Mouse (Mus musculus): Measurements from ENCODE around the gene Maea. TPM values are rescaled to one million over a fixed set of nuclear protein-coding genes. Genes with fewer than 3 reads are reported as not detected.

The Maea gene
- polyA plus RNA-seq (2015; fragmentation: Nextera tagmentation; extraction: Ambion mirVana) = 83.4 and 83.6 TPM in 2 replicates

GRCm38 (mm10) chr5:33335273-33335976, at the start of gene Maea:
TSS of gene Maea (plus strand) at chr5:33335509.
- H3K4me1 ChIP-seq (replicated peaks; ENCODE audit: control insufficient read depth, insufficient read depth) = 0 out of 2 replicates have a peak, but pooled peaks cover 6% of the 10 kb centered on the region
- WGBS = under 1% methylated on average over 63 of the region's 71 CpGs
- TF ChIP-seq CTCF (IDR thresholded peaks at IDR 0.05; ENCODE audit: low read depth) (no peak; the same call in 1 of the 2 replicates), EP300 (optimal IDR thresholded peaks at IDR 0.05) (peak; percentile 67)
- H3K4me2 ChIP-seq (replicated peaks; ENCODE audit: low read depth) = peak within 1 kb of the TSS; percentile 71
- peak within 1 kb of the TSS; percentile 98 for H3K4me3 ChIP-seq (ENCODE audit: low read depth, low read length)
- H3K9ac ChIP-seq (ENCODE audit: low read length) = peak within 1 kb of the TSS; percentile 98
- no peaks in the 10 kb centered on the region for H3K36me3 ChIP-seq (ENCODE audit: control insufficient read depth, insufficient read depth, low read length)
- H3K27me3 ChIP-seq (ENCODE audit: control insufficient read depth, insufficient read depth, low read length) = no peaks in the 10 kb centered on the region
- no peaks in the 10 kb centered on the region for H3K9me3 ChIP-seq (ENCODE audit: control insufficient read depth, low read length)
- DNase-seq (ENCODE audit: low spot score) (peak; percentile 96), ATAC-seq (ENCODE audit: low FRiP score, low TSS enrichment) (peak; percentile 100)
- peak within 1 kb of the TSS; percentile 92 for H3K27ac ChIP-seq (replicated peaks)

DNA sequence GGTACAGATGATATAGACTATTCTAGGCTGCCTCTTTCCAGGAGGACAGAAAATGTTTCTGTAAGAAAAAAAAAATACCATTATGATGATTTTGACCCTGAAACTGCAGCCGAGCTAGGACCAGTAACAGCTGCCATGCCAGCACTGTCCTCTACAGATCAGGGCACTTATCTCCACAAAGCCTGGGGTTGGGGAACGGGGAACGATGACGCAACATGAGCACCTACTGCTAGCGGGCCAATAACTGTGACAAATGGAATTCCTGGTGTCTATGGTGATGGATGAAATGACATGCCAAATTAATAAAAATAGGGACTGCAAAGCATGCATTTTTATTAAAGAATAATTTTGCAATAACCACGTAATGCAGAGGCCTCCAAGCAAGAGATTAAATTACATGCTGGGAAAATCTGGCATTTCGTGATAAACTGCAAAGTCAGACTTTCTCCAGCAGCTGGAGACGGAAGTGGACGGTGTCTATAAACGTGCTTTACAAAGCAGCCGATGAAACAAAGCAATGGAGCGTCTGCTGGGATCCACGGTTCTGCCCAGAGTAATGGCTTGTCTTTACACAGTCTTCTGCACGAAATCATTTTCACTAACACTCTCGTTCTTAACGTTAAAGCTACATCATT, 41.4 kb upstream of the Maea start:
- ATAC-seq (ENCODE audit: low FRiP score, low TSS enrichment) = no peak
- no peak for TF ChIP-seq EP300 (optimal IDR thresholded peaks at IDR 0.05)
- Histone ChIP-seq H3K4me2 (replicated peaks; ENCODE audit: low read depth) (no peak overlapping the region), H3K27me3 (ENCODE audit: control insufficient read depth, insufficient read depth, low read length) (no peaks in the 10 kb centered on the region), H3K9me3 (ENCODE audit: control insufficient read depth, low read length) (no peaks in the 10 kb centered on the region), H3K9ac (ENCODE audit: low read length) (no peak overlapping the region), H3K4me1 (replicated peaks; ENCODE audit: control insufficient read depth, insufficient read depth) (no peaks in the 10 kb centered on the region), H3K4me3 (ENCODE audit: low read depth, low read length) (no peak overlapping the region), H3K27ac (replicated peaks) (no peak overlapping the region), H3K36me3 (ENCODE audit: control insufficient read depth, insufficient read depth, low read length) (no peaks in the 10 kb centered on the region)
- WGBS = 36% methylated on average over 16 of the region's 16 CpGs
- DNase-seq (ENCODE audit: low spot score) = no peak

DNA sequence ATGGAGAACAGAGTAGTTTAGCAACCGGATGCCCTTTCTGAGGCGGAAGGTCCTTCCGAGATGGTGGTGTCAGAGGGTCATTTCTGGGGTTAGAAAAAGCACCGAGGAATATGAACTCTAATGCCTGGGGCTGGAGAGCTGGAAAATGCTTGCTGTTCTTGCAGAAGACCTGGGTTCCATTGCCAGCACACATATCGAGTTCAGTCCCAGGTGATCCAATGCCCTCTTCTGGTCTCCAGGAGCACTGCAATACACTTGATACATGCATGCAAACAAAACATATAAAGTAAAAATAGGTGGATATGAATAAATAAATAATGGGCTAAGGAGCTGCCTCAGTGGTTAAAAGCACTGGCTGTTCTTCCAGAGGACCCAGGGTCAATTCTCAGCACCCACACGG, 38.1 kb upstream of the Maea start:
- Histone ChIP-seq H3K4me1 (replicated peaks; ENCODE audit: control insufficient read depth, insufficient read depth) (no peaks in the 10 kb centered on the region), H3K4me2 (replicated peaks; ENCODE audit: low read depth) (no peak overlapping the region), H3K27ac (replicated peaks) (no peak overlapping the region), H3K27me3 (ENCODE audit: control insufficient read depth, insufficient read depth, low read length) (no peaks in the 10 kb centered on the region), H3K4me3 (ENCODE audit: low read depth, low read length) (no peak overlapping the region), H3K36me3 (ENCODE audit: control insufficient read depth, insufficient read depth, low read length) (no peaks in the 10 kb centered on the region), H3K9ac (ENCODE audit: low read length) (no peak overlapping the region), H3K9me3 (ENCODE audit: control insufficient read depth, low read length) (no peaks in the 10 kb centered on the region)
- 65% methylated on average over 6 of the region's 6 CpGs for WGBS
- DNase-seq (ENCODE audit: low spot score) (no peak), ATAC-seq (ENCODE audit: low FRiP score, low TSS enrichment) (no peak)
- TF ChIP-seq EP300 (optimal IDR thresholded peaks at IDR 0.05) = no peak
- peak; percentile 67 for TF ChIP-seq CTCF (IDR thresholded peaks at IDR 0.05; ENCODE audit: low read depth)

- Histone ChIP-seq H3K9ac (ENCODE audit: low read length) (no peak overlapping the region), H3K4me1 (replicated peaks; ENCODE audit: control insufficient read depth, insufficient read depth) (no peaks in the 10 kb centered on the region), H3K4me2 (replicated peaks; ENCODE audit: low read depth) (no peak overlapping the region), H3K4me3 (ENCODE audit: low read depth, low read length) (no peak overlapping the region), H3K27me3 (ENCODE audit: control insufficient read depth, insufficient read depth, low read length) (no peaks in the 10 kb centered on the region), H3K36me3 (ENCODE audit: control insufficient read depth, insufficient read depth, low read length) (no peaks in the 10 kb centered on the region), H3K9me3 (ENCODE audit: control insufficient read depth, low read length) (no peaks in the 10 kb centered on the region), H3K27ac (replicated peaks) (no peak overlapping the region)
- TF ChIP-seq CTCF (IDR thresholded peaks at IDR 0.05; ENCODE audit: low read depth) = peak; percentile 24
- TF ChIP-seq EP300 (optimal IDR thresholded peaks at IDR 0.05) = no peak
- WGBS = 79% methylated on average over 2 of the region's 2 CpGs
- DNase-seq (ENCODE audit: low spot score) (no peak), ATAC-seq (ENCODE audit: low FRiP score, low TSS enrichment) (no peak)
Measured at GRCm38 (mm10) chr5:33301801-33302200, 33.5 kb upstream of the Maea start.

DNA sequence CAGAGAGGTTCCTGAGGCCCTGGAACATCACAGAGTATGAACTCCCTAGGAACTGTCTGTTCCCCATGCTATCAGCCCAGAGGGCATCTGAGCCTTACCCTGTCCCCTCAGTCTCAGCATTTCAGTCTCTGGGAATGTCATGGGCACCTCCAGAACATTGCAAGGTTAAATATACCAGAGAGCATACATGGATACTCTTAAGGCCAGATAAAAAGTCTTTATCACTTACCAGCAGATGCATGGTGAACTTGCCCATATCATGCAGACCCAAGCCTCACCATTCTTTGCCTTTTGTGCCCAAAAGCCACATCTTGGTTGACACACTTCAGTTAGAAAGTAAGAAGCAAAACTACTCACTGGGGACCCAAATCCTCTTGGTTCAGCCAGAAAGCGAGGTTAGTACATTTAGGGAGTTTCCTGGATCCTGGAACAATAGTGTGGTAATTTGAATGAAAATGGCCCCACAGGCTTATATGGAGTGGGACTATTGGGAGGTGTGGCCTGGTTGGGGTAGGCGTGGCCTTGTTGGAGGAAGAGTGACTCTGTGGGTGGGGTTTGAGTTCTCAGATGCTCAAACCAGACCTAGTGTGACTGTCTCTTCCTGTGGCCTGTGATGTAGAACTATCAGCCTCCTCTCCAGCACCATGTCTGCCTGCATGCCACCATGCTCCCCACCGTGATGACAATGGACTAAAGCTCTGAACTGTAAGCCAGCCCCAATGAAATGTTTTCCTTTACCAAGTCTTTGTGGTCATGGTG, 24.4 kb upstream of the Maea start:
- no peaks in the 10 kb centered on the region for H3K4me1 ChIP-seq (replicated peaks; ENCODE audit: control insufficient read depth, insufficient read depth)
- H3K4me3 ChIP-seq (ENCODE audit: low read depth, low read length) = no peak overlapping the region
- TF ChIP-seq EP300 (optimal IDR thresholded peaks at IDR 0.05) = no peak
- H3K9ac ChIP-seq (ENCODE audit: low read length) = no peak overlapping the region
- no peak overlapping the region for H3K27ac ChIP-seq (replicated peaks)
- no peak overlapping the region for H3K4me2 ChIP-seq (replicated peaks; ENCODE audit: low read depth)
- H3K27me3 ChIP-seq (ENCODE audit: control insufficient read depth, insufficient read depth, low read length) = no peaks in the 10 kb centered on the region
- DNase-seq (ENCODE audit: low spot score) (no peak), ATAC-seq (ENCODE audit: low FRiP score, low TSS enrichment) (no peak)
- no peaks in the 10 kb centered on the region for H3K9me3 ChIP-seq (ENCODE audit: control insufficient read depth, low read length)
- whole genome bisulfite sequencing = 58% methylated on average over 3 of the region's 3 CpGs
- no peaks in the 10 kb centered on the region for H3K36me3 ChIP-seq (ENCODE audit: control insufficient read depth, insufficient read depth, low read length)

Measured in stomach, postnatal 0 days (tissue).